Mouse (Mus musculus) kidney, adult 18-20 months (tissue): ENCODE data around the gene Ifitm10.

Experiments used
- DNase-seq: peaks from one replicate; pipeline ENCODE4 v3.0.0; 2021

Ifitm10 gene

DNA sequence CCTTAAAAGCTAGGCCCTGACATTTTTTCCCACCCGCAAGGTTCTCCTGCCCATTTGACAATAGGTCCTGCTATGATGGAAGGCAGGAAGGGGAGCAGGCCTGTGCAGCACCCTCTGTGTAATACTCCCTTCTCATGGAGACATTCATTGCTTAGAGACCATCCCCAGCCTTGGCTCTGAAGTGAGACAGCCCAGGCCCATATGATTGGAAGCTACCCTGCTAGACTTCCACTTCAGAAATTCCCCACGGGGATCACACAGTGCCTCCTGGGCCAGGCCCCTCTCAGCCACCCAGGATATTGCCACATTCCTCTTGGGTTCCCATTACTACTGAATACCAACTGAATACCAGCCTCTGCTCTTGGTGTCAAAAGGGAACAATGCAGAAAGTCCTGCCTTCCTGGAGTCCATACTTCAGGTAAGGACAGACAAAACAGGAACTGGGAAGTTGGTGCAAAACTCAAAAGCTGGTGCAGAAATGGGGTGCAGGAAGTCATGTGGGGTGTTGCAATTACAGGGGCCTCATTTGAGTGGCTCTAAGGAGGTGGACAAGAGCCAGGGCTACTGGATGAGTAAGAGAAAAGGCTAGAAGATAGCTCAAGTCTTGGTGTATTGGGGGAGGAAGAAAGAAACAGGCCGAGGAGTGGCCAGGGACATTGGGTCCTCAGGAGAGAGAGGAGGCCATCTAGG is 16.6 kb upstream of the Ifitm10 start:
- DNase-seq, result no peak

DNA sequence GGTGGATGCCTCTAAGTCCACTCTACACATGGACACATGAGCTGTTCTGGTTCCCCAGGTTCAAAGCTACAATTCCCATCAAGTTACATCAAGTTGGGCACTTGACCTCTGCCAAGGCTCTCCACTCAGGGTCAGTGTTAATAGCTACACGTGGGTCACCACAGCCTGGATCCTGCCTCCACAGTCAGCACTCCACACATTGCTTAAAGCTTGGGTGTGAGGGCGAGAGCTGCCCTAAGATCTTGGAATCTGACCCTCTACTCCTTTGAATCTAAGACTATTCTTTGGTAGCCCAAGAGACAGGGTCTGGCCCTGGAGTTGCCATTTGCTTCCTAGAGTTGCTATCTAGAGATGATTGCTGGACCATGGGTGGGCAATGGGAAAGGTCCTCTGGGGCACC is 15.2 kb upstream of the Ifitm10 start:
- no peak for DNase-seq

DNA sequence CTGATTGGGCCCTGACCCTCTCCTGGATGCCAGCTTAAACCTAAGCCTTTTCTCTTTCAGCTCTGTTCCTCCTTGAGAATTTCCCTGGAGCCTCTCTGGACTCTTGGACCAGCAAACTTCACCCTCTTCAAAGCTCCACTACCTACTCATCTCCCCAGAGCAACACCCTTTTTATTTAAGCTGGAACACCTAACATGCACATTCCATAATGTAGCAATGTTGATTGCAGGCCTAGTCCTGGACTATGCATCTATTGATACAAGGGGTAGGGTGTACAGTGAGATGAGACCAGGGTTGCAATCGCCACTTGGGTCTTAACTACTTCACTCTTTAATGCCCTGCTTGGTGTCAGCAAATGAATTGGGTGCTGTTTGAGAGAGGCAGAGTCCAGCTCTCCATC is 14.6 kb upstream of the Ifitm10 start:
- DNase-seq, result no peak

DNA sequence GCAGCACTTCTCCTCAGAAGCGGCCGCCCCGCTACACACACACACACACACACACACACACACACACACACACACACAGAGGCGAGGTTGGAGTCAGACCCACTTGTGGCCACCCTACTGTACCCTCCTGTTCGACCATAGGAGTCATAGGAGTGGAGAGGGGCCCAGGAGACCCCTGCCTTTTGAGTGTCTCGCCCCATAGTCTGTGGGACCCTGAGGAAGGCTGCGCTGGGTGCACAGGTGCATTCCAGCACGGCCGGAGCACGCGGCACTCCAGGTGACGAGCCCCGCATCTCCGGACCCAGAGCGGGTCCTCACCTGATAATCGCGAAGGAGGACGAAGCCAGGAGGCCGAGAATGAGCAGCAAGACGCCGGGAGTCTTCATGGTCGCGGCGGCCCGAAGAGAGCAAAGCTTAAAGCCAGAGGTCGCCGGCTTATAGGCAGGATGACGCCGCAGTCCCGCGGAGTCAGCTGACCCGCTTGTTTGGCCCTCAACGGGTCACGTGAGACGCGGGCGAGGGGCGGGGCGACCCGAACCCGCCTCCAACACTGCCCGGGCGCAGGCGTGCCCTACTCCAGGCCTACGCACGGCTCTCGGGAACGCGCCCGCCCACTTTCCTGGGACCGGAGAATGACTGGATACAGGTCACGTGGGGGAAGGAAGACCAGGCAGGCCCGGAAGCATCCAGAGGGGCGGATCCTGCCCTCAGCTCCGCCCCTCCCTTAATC is 14.0 kb upstream of the Ifitm10 start, which contains the start of gene Ctsd:
Gene Ctsd, minus strand, starts transcription at position 620 of the 730 bp plus-strand sequence.
- peak; percentile 99 for DNase-seq

DNA sequence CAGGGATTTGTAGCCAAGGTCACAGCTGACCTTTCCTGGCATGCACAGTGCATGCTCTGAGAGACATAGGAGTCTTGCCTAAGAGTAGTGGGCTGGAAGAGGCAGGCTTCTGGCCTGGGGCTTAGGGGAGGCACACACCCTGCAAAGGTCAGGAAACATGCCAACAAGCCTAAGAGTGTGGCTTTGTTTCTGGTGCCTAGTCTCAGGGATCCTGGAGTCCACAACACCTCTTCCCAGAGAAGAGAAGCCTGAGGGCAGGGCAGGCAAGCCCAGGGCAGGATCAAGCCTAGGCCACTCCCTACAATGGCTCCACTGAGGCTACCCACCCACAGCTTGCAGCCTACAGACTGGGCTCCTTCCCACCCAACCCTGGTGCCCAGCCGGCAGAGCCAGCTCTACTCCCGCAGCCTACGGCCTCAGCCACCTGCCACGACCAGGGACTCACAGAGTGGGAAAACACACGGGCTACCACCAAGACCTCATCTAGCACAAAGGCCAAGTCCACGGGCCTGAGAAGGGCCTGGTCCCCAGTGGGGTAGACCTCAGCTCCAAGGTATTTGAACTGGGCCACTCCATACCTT is 13.2 kb upstream of the Ifitm10 start:
- no peak for DNase-seq

DNA sequence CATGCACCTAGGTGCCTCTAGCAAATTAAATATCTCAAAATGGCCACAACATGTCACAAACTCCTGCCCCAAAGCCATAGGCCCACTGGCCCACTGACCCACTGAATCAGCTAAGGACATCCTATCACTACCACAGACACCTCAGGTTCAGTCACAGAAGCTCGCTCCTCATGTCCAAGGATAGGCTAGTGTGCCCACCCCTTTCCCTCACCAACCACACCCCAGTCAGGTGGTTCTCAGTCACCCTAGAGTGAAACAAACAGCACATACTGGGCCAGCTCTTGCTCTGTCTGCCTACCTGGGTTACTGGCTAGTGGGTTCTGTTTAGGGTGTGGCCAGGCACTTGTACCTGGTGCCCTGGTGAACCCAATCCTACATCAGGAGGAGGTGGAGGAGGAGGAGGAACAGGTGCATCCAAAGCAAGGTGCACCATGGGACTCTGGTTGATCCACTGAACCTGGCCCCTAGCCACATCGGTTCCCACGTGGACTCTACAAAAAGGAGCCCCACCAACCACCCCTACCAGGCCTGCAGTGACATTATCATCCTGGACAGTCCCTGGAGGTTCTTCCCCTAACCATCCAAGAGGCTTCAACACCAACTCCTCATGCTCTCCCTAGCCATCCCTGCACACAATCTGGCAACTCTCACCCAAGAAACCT is 12.3 kb upstream of the Ifitm10 start:
- no peak for DNase-seq

DNA sequence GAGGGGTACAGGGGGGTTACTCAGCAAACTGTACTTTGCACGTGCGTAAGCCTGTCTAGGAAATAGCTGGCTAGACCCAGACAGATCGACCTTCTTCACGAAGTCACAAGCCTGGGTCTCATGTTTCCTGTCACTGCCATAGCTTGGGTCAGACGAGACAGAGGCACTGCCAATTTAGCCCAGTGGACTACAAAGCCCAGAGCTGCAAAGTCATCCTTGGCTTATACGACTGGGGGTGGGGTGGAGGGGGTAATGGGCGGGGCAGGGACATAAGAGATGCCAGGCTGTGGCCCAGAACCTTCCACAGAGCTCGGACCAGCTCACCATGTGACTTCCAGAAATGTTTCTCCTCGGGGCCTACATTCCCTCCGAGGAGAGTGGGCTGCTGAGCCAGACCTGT is 10.8 kb upstream of the Ifitm10 start:
- no peak for DNase-seq

DNA sequence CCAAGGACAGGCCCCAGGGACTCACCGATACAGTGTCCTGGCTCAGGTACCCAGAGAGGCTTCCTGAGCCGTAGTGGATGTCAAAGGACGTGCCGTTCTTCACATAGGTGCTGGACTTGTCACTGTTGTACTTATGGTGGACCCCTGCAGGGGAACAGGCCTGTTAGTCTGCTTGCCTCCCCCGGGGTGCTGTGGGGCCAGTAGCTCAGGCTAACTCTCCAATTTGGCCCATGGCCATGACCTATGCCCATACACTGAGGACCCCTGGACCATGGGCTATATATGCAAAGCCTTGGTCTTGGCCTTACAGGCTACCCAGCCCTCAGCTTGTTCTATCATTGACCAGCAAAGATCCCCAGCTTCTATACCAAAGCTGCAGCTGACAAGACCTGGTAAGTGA is 9.0 kb upstream of the Ifitm10 start, which contains the start of gene Gm49369:
Gene Gm49369, minus strand, starts transcription at position 101 of the 400 bp plus-strand sequence.
- no peak for DNase-seq

DNA sequence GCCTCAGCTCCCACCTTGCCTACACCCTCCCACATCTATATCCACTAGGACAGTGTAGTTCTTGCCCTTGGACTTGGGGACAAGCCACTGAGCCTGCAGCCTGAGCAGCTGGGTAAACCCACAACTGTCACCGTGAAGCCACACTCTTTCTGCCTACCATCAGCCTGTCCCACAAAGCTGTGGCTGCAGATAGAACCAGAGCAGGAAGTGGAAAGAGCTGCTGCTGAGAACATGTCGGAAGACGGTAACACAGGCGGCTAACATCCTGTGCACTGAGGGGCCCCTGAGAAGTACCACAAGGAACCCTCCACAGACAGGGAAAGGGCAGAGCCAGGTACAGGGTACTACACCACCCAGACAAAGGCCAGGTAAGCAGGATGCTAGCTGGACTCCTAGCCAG is 7.6 kb upstream of the Ifitm10 start:
- DNase-seq, result no peak

DNA sequence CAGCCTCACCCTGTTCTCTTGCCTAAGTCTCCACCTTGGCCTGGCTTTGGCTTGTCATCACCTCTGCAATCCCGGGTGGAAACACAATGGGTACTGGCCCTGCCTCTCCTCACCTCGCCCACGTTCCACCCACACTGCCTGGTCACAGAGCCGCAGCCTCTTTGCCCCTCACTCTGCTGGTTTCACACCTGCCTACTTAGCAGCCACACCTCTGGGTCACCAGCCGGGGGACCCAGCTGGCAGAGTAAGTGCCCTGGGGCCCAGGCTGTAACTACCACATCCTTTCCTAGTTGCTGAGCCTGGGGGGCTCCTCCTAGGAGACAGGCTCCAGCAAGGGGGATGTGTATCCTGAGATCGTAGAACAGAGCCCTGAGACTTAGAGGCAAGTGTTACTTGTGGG is 5.6 kb upstream of the Ifitm10 start:
- no peak for DNase-seq

DNA sequence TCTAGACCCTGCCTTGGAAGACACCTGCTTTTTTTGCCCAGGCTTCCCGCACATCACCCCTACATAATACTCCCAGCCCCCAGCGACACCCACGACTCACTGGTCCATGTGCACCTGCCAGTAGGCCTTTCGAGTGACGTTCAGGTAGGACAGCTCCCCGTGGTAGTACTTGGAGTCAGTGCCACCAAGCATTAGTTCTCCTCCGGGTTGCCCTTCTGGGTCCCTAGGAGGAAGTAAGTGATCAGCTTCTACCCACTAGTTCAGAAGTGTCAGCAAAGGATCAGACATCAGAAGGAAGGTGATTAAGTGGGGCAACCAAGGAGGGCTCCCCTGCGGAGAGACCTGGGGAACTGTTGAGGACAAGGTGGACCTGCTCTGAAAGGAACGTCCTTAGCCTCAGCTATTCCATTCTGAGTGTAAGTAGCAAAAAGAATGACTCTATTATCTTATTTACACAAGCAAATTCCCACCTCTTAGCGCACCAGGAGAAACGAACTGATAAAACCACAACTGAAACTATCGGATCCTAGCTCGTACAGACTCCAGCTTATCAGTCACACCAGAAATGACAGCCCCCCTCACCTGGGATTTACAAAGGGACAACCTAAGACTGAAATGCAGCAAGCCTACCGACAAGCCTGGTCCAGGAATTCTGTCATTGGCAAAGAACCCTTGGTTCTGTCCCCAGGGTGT is 3.8 kb upstream of the Ifitm10 start:
- DNase-seq, result no peak

DNA sequence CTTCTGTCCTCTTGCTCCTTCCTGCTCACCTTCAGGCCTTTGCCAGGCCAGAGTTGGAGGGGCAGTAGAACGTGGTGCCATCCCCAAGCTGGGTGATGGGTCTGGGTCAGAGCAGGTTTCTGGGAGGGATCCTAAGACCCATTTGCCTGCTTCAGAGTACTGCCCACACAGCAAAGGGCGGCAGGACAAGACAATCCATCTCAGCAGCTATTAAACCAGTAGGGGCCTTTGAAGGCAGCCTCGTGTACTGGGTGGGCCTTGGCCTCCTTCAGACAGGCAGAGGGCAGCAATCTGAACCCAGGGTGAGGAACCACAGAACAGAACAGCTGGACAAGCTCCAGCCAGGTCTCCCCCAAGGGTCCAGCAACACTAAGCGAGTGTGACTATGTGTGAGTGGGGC is 2.5 kb upstream of the Ifitm10 start:
- DNase-seq, result no peak

DNA sequence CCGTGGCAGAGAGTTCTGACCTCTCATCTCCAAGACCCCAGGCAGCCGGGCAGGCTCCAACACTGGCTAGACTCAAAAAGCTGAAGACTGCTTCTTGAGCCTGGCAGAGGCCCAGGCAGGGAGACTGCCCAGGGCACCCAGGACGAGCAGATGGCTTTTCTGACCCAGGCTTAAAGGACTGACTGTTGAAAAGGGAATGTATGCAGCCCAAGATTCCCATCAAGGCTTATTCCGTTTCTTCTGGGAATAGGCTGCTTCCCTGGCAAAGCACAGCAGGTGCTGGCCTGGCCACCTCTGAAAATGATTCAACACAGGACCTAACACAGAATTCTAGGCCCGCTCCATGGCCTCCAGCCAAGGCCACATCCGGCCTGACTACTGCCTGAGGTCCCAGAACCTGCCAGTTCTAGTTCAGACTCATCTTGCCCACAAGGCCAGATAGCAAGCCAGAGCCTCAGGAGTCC is 1.7 kb upstream of the Ifitm10 start:
- DNase-seq, result peak; percentile 63

DNA sequence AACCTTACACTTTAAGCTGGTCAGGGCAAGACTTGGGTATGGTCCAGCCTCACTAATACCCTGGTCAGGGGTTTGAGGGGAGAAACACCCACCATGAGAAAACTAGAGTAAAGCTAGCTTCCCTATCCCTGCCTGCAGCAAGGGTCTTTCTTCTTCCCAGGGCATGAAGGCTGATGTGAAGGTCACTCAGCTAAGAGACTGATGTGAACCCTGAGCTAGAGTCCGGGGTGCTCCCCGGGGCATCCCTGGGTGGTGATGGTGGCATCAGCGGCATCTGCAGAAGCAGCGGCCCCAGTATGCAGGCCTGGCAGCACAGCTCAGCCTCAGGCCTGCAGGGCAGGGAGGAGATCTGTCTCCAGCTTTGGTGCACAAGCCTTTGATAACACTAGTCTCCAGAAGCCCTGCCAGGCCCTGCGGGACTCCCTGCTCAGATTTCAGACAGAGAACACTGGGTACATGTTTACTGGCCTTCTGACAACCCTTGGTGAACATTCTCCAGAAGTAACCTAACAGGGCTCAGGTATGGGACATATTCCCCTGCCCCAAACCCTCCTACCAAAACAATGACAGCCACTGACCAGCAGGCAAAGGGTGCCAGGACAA is 961 bp upstream of the Ifitm10 start:
- DNase-seq, result no peak

DNA sequence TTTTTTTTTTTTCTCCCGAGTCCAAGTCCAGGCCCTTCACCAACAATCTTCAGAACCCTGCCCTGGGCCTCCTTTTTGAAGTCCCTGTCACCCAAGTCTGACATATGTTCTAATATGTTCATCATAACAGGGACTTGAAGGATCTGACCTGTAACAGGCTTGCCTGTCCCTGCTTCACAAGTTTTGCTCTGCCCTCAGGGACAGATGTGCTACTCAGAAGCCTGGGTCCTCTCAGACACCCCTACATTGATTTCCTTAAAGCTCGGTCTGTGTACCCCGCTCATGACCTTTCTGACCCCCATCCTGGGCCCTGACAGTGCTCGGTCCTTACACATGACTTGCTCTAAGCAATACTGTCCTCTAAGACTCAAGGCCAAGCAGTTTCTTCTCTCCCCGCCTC is 514 bp downstream of the Ifitm10 start:
- no peak for DNase-seq

DNA sequence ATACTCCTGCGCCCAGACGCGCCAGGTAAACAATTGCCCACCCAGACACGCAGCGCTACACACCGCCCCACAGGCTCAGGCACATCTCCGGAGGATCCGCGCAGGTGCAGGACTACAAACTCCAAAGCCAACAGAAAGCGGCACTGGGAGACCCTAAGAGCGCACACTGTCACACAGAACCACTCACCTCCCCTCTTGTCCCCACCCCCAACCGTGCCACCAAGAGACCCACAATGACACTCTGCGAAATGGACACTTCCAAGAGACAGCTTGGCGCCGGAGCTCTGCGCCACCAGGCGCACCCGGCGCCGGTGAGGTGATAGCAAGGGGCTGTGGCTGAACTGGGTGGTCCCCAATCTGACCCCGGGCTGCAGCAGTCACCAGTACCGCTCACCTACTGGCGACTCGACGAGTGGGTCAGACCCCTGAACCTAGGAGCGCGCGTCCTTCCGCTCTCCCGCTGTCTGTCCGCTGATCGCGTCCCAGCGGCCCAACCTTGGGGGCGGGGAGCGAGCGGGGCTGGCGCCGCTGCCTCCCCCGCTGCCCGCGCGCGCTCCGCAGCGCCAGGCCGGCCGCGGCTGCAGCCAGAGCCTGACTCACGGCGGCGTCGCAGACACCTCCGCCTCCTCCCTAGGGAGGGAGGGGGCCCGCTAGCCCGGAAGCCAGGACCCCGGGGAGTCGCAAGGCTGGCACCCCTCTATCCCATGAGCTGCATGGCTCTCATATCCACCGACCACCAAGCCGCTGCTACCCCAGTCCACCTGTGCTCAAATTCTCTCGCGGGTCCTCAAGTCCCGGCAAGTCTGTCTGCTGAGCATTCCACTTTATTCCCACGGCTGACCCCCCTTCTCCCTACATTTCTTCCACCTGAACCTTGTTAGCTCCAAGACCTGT is 1.5 kb downstream of the Ifitm10 start:
- no peak for DNase-seq

DNA sequence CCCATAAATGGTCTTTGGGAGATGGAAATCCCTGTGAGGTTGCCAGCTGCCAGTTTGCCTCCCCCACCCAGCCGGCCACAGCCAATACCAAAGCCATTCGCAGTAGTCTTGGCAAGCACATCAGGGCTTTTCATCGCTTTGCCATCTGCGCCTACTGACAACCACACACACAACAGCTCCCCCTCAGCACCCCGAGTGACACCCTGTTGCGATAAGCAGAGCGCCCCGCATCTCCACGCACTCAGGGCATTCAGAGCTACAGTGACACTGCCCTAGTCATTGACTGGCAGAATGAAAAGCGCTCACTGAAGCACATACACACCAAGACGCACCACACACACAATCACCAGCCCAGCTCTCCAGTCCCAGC is 2.2 kb downstream of the Ifitm10 start:
- no peak for DNase-seq

DNA sequence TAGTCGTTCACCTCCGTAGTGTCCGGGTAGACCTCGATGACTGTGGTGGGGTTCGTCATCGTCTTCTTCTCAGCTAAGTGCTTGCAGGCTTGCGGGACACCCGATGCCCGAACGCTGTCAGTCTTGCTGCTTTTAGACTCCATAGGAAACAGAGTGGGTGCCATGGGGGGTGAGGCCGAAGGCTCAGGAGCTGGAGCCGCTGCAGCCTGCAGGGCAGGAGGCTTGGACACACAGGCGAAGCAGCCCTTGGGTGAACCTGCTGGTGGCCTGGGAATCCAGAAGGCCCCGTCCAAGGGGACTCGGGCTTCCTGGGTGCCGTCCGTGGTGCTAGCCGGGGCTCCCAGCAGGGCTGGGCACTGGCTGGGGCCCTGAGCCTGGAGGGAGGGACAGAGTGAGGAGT is 2.6 kb downstream of the Ifitm10 start:
- no peak for DNase-seq

DNA sequence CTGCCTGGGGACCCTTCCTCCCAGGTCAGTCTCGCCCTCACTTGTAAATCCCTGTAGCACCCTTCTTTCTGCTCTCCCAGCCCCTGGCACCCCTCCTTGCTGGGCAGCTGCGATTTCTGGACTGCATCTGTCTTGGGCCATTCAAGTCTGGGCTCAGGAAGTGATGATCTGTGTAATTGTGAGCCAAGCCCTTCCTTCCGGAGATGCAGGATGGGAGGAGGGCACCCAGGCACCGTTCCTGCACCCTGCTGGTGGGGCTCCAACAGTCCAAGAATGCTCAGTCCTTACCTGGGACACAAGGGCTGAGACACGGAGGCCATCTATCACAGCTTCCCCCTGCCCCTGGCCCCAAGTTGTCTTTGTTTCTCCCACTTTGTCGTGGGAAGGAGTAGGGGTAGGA is 3.7 kb downstream of the Ifitm10 start:
- DNase-seq, result no peak

DNA sequence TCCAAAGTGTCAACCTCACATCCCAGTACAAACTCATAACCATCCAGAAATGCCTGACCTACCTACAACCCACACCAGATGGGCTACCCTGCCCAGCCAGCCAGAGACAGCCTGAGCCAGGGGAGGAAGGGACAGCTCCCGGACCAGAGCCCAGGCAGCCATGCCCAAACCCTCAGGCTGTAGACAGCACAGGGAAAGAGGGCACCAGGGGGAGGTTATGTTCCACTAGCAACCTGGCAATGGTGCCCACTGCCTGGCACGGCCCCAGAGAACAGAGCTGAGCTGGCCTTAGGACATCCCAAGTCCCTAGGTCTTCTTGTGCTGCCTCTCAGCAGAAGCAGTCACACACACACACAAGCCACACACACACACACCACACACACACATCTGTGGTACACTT is 4.7 kb downstream of the Ifitm10 start:
- no peak for DNase-seq

DNA sequence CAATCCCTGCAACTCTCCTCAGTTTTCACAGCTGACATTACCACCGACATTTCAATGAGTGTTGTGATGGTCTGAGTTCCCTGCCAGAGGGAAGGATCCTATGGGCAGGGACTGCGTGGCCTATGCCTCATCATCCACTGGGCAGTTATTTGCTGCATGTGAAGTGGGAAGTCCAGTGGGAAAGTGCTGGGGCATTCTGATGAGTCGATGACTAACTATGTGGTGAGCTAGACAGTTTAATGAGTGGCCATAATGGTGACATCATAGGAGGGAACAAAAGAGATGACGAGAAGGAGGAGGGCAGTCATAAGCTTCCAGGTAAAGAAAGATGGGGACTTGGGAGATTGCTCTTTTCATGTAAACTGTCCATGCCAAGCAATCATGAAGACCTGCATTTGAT is 10.4 kb downstream of the Ifitm10 start:
- DNase-seq, result no peak

DNA sequence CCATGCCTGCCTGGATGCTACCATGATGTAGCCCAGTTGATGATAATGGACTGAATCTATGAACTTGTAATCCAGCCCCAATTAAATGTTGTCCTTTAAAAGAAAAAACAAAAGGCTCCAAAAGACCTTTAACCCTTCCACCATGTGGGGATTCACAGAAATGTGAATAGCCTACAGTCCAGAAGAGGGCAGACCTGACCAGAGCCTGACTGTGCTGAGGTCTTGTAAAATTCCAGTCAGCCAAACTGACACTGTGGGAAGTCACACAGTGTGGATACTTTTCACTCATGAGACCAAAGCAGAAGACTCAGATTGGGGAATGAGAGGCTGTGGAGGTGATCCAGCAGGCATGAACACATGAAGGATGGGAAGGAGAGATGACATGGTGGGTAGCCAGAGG is 12.8 kb downstream of the Ifitm10 start:
- no peak for DNase-seq
